Mouse (Mus musculus) heart, postnatal 0 days (tissue): ENCODE measurements around the gene Hmgcll1.

ENCODE experiments used
- CTCF ChIP-seq: IDR thresholded peaks from 2 replicates; pipeline ENCODE4 v1.5.1; 2016; ENCODE audit warnings: antibody characterized with exemption, control low read depth, low read depth
- EP300 ChIP-seq: IDR thresholded peaks from 2 replicates; pipeline ENCODE4 v1.6.1; 2016; ENCODE audit warnings: antibody characterized with exemption, low read depth

DNA sequence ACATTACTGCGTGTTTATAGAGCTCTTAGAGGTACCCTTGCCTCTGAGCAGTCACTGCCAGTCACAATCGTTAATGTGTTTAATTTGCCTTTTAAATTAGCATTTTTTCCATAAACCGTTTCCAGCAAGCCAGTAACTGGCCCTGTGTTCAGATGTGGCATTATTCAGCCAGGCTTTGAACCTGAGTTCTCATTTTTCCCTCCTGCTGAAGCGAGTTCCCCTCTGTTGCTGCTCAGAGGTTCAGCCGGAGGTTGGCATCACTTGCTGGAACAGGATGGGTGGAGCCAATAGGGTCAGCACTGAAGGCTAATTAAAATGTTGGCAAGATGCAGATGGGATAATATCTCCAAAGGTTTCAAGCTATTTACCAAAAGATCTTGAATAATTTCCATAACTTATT is 28.7 kb downstream of the Hmgcll1 start:
- TF ChIP-seq CTCF (no peak), EP300 (no peak)
